Mouse (Mus musculus) naive thymus-derived CD4-positive, alpha-beta T cell, adult 2 months (primary cell): Measurements from ENCODE around the gene Gm8267.
"Not testable (repeated sequence)": the region's sequence is repeated elsewhere in the genome, so short reads cannot be mapped to it uniquely, and the experiment has no call there.

Source experiments
- DNase-seq: peaks from one replicate; pipeline ENCODE4 v3.0.0-alpha.2; 2011; ENCODE audit warnings: low read depth

Gene Gm8267

GRCm38 (mm10) chr14:44750240-44750639 lies at the start of gene Gm8267:
TSS of gene Gm8267 (minus strand) at chr14:44750340.
- no peak for DNase-seq

GRCm38 (mm10) chr14:44789537-44790382 lies 39.6 kb upstream of the Gm8267 start:
- not testable (repeated sequence) for DNase-seq

GRCm38 (mm10) chr14:44742789-44743188 lies 7.4 kb downstream of the Gm8267 start:
- not testable (repeated sequence) for DNase-seq

GRCm38 (mm10) chr14:44730711-44731110 lies 19.4 kb downstream of the Gm8267 start:
- not testable (repeated sequence) for DNase-seq

- DNase-seq, result not testable (repeated sequence)
Measured at GRCm38 (mm10) chr14:44706356-44706755, 43.8 kb downstream of the Gm8267 start, which contains the start of gene Gm8257. TSS of gene Gm8257 (minus strand) at chr14:44706456.
